Mouse (Mus musculus) embryonic facial prominence, embryonic 11.5 days (tissue): ENCODE data around the gene Retn. TPM values are rescaled to one million over a fixed set of nuclear protein-coding genes. Genes with fewer than 3 reads are reported as not detected.

Source experiments
- ATAC-seq: fragments of 200-750 bp; cut with Nextera tagmentation; replicated peaks from 2 replicates; pipeline ENCODE4 v1.8.0; 2017; ENCODE audit warnings: low read depth; ENCODE audit not compliant: insufficient number of reproducible peaks, low FRiP score, low TSS enrichment
- DNase-seq: peaks from one replicate; pipeline ENCODE4 v3.0.0-alpha.2; 2015; ENCODE audit warnings: low spot score
- H3K27ac ChIP-seq: fragments of 300-500 bp; sonication (generic); replicated peaks from 2 replicates; pipeline ENCODE4 v1.5.1; 2014; ENCODE audit warnings: mild to moderate bottlenecking, low read depth, low read length, control low read depth
- H3K27me3 ChIP-seq: fragments of 300-500 bp; sonication (generic); 2 replicates; pipeline ENCODE4 v1.6.1; 2014; ENCODE audit warnings: mild to moderate bottlenecking, low read length, moderate library complexity, mixed read lengths; ENCODE audit not compliant: control insufficient read depth, insufficient read depth
- H3K36me3 ChIP-seq: fragments of 300-500 bp; sonication (generic); replicated peaks from 2 replicates; pipeline ENCODE4 v1.6.1; 2014; ENCODE audit warnings: low read depth, mild to moderate bottlenecking, low read length, moderate library complexity, mixed read lengths; ENCODE audit not compliant: control insufficient read depth, insufficient read depth
- H3K4me1 ChIP-seq: fragments of 300-500 bp; sonication (generic); 2 replicates; pipeline ENCODE4 v1.6.1; 2014; ENCODE audit warnings: low read length, mixed read lengths; ENCODE audit not compliant: control insufficient read depth, insufficient read depth
- H3K4me2 ChIP-seq: fragments of 300-500 bp; sonication (generic); 2 replicates; pipeline ENCODE4 v1.6.1; 2014; ENCODE audit warnings: low read depth, mild to moderate bottlenecking, control low read depth, low read length, moderate library complexity
- H3K4me3 ChIP-seq: fragments of 300-500 bp; sonication (generic); 2 replicates; pipeline ENCODE4 v1.5.1; 2014; ENCODE audit warnings: low read depth, low read length, control low read depth
- H3K9ac ChIP-seq: fragments of 300-500 bp; sonication (generic); replicated peaks from 2 replicates; pipeline ENCODE4 v1.6.1; 2014; ENCODE audit warnings: mild to moderate bottlenecking, control low read depth, low read length
- H3K9me3 ChIP-seq: fragments of 300-500 bp; sonication (generic); replicated peaks from 2 replicates; pipeline ENCODE4 v1.6.1; 2016; ENCODE audit warnings: mild to moderate bottlenecking, low read length, inconsistent platforms, mixed read lengths; ENCODE audit not compliant: control insufficient read depth
- WGBS: fragments of 180-500 bp; shearing (Covaris S2); extraction: QIAGEN DNeasy Blood & Tissue Kit; methylation state at CpG from one replicate; pipeline ENCODE4 v1.1.7; 2014; 5-methylcytosine and 5-hydroxymethylcytosine counted together
- polyA plus RNA-seq: library from polyadenylated mRNA; unstranded; fragments of >200 nt; fragmentation: Nextera tagmentation; extraction: Ambion mirVana; gene quantifications from 2 replicates; pipeline ENCODE4 v1.2.1, GENCODE M21; 2014

Gene Retn
- polyA plus RNA-seq, 1 experiment from 2014 or later = not detected

- no peaks in the 10 kb centered on the region for H3K36me3 ChIP-seq
- no peaks in the 10 kb centered on the region for H3K27me3 ChIP-seq
- H3K4me2 ChIP-seq = peak within 1 kb of the TSS; percentile 62
- no peaks in the 10 kb centered on the region for H3K4me1 ChIP-seq
- no peaks in the 10 kb centered on the region for H3K9me3 ChIP-seq
- H3K9ac ChIP-seq = peak within 1 kb of the TSS; percentile 70
- H3K4me3 ChIP-seq = peak within 1 kb of the TSS; percentile 48
- under 1% methylated on average over 23 of the region's 23 CpGs for WGBS
- H3K27ac ChIP-seq = peak within 1 kb of the TSS; percentile 48; the same call in 1 of the 2 replicates
- DNase-seq = peak; percentile 86
- peak; percentile 87 for ATAC-seq
Observed at GRCm38 (mm10) chr8:3671980-3672491, 16.5 kb downstream of the Retn start, which contains the start of gene Fcor. Gene Fcor (minus strand): TSS chr8:3672362.

DNA sequence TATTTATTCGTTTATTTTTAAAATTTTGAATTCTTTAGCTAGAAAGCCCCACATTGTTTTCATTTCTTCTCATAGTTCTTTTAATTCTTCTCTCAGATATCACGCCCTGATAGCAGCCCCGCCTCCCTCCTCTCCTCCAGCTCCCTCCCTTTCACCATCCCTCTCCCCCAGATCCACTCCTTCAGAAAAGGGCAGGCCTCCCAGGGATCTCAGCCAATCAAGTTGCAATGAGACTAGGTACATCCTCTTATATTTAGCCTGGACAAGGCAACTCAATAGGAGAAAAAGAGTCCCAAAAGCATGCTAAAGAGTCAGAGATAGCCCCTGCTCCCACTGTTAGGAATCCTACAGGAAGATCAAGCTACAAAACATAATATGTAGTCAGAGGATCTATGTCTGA is 19.1 kb downstream of the Retn start:
- Histone ChIP-seq H3K27me3 (no peaks in the 10 kb centered on the region), H3K27ac (no peak overlapping the region), H3K36me3 (peaks cover 7% of the 10 kb centered on the region; the same call in 1 of the 2 replicates), H3K4me3 (no peak overlapping the region), H3K9me3 (no peaks in the 10 kb centered on the region), H3K9ac (no peak overlapping the region), H3K4me1 (no peaks in the 10 kb centered on the region), H3K4me2 (no peak overlapping the region)
- 52% methylated on average over 3 of the region's 3 CpGs for WGBS
- ATAC-seq (no peak), DNase-seq (no peak)

GRCm38 (mm10) chr8:3676131-3676992 is 20.8 kb downstream of the Retn start, which contains the start of gene Trappc5:
Gene Trappc5 (plus strand): TSS chr8:3676299.
- under 1% methylated on average over 61 of the region's 61 CpGs for WGBS
- peak within 1 kb of the TSS; percentile 64 for H3K4me2 ChIP-seq
- H3K9ac ChIP-seq = peak within 1 kb of the TSS; percentile 94
- H3K27me3 ChIP-seq = no peaks in the 10 kb centered on the region
- no peaks in the 10 kb centered on the region for H3K9me3 ChIP-seq
- ATAC-seq (peak; percentile 81), DNase-seq (peak; percentile 95)
- H3K36me3 ChIP-seq = peaks cover 9% of the 10 kb centered on the region
- H3K27ac ChIP-seq = peak within 1 kb of the TSS; percentile 87
- H3K4me1 ChIP-seq = no peaks in the 10 kb centered on the region
- H3K4me3 ChIP-seq = peak within 1 kb of the TSS; percentile 93

DNA sequence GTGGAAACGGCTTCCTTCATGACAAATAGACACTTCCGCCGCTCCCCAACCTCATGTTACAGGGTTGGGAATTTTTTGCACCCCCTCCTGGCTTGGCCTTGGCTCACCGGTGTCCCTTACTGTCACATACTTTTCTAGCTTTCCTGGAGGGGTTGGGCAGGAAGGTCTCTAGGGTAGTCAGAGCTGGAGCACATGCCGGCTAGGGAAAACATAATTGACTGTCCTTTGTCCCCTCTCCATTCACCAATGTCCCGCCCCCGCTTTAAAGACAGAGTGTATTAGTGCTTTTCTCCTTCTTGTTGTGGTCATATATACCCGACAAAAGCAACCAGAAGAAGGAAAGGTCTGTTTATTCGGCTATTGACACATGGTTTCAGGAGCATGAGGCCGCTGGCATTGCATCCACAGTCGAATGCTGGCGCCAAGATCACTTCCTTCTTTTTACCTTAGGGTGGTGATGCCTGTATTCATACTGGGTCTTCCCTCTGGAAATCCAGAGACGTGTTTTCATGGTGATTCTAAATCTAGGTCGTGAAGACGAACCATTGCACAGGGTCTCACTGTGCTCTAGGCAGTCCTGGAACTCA is 21.5 kb downstream of the Retn start:
- Histone ChIP-seq H3K4me1 (no peaks in the 10 kb centered on the region), H3K4me3 (peak overlapping the region; percentile 93), H3K36me3 (peaks cover 9% of the 10 kb centered on the region), H3K4me2 (peak overlapping the region; percentile 64), H3K27ac (peak overlapping the region; percentile 87; the same call in 1 of the 2 replicates), H3K9ac (peak overlapping the region; percentile 94), H3K9me3 (no peaks in the 10 kb centered on the region), H3K27me3 (no peaks in the 10 kb centered on the region)
- 6% methylated on average over 15 of the region's 15 CpGs for WGBS
- DNase-seq = peak; percentile 18
- ATAC-seq = no peak

DNA sequence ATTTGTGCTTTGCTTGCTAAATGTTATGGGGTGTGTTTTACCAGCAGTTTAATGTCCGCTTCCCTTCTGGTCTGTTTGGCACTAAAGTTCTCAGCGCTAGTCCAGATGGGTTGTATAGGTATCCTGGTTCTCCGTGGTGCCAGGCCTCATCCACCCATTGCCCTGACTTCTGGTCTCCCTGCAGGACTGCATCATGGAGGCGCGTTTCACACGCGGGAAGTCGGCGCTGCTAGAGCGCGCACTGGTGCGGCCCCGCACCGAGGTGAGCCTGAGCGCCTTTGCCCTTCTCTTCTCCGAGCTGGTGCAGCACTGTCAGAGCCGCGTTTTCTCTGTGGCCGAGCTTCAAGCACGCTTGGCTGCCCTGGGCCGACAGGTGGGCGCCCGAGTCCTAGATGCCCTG is 23.3 kb downstream of the Retn start:
- H3K36me3 ChIP-seq = peaks cover 9% of the 10 kb centered on the region
- no peak overlapping the region for H3K4me2 ChIP-seq
- no peak for ATAC-seq
- no peak overlapping the region for H3K9ac ChIP-seq
- H3K4me3 ChIP-seq = no peak overlapping the region
- H3K27ac ChIP-seq = no peak overlapping the region
- H3K9me3 ChIP-seq = no peaks in the 10 kb centered on the region
- H3K4me1 ChIP-seq = no peaks in the 10 kb centered on the region
- no peak for DNase-seq
- no peaks in the 10 kb centered on the region for H3K27me3 ChIP-seq
- WGBS = 96% methylated on average over 23 of the region's 23 CpGs

DNA sequence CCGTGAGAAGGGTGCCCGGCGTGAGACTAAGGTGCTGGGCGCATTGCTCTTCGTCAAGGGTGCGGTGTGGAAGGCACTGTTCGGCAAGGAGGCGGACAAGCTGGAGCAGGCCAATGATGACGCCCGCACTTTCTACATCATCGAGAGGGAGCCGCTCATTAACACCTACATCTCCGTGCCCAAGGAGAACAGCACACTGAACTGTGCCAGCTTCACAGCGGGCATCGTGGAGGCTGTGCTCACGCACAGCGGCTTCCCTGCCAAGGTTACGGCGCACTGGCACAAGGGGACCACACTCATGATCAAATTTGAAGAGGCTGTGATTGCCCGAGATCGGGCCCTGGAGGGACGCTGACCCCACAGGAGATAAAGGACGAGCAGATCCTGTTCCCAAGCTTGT is 23.7 kb downstream of the Retn start:
- no peaks in the 10 kb centered on the region for H3K27me3 ChIP-seq
- H3K9ac ChIP-seq = no peak overlapping the region
- WGBS = 95% methylated on average over 23 of the region's 23 CpGs
- H3K4me1 ChIP-seq = no peaks in the 10 kb centered on the region
- H3K4me3 ChIP-seq = no peak overlapping the region
- no peak overlapping the region for H3K4me2 ChIP-seq
- H3K9me3 ChIP-seq = no peaks in the 10 kb centered on the region
- DNase-seq (no peak), ATAC-seq (no peak)
- peaks cover 9% of the 10 kb centered on the region for H3K36me3 ChIP-seq
- H3K27ac ChIP-seq = no peak overlapping the region

GRCm38 (mm10) chr8:3679656-3680055 is 24.1 kb downstream of the Retn start:
- Histone ChIP-seq H3K36me3 (peaks cover 9% of the 10 kb centered on the region), H3K9ac (no peak overlapping the region), H3K27me3 (no peaks in the 10 kb centered on the region), H3K27ac (no peak overlapping the region), H3K4me2 (no peak overlapping the region), H3K4me3 (no peak overlapping the region), H3K4me1 (no peaks in the 10 kb centered on the region), H3K9me3 (no peaks in the 10 kb centered on the region)
- 94% methylated on average over 5 of the region's 5 CpGs for WGBS
- DNase-seq = no peak
- no peak for ATAC-seq

DNA sequence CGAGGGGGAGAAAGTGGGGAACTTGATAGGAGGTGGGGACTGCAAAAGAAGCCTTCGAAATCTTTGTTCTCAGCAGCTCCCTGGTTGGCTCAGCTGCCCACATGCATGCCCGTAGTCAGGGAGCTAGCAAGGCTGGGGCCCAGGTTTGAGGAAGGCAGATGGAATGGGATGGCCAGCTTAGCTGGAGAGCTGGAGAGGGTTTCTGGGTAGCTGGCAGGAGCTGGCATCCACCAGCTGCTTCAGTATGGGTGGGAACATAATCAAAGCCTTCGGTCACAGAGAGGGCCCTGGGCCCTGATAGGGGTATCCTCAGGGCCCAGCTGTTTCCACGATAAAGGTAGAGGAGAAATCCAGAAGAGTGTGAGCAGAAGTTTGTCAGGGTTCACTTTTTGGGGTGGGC is 26.9 kb downstream of the Retn start:
- WGBS = 89% methylated on average over 5 of the region's 5 CpGs
- no peak for ATAC-seq
- Histone ChIP-seq H3K27ac (no peak overlapping the region), H3K9ac (no peak overlapping the region), H3K4me2 (no peak overlapping the region), H3K36me3 (peaks cover 9% of the 10 kb centered on the region), H3K4me1 (no peaks in the 10 kb centered on the region), H3K9me3 (no peaks in the 10 kb centered on the region), H3K27me3 (no peaks in the 10 kb centered on the region), H3K4me3 (no peak overlapping the region)
- DNase-seq = no peak
